Mouse (Mus musculus) lung, embryonic 15.5 days (tissue): ENCODE results near the gene Abca17. TPM values are rescaled to one million over a fixed set of nuclear protein-coding genes. Genes with fewer than 3 reads are reported as not detected.

Experiments
- ATAC-seq: fragments of 200-750 bp; cut with Nextera tagmentation; 2 replicates; pipeline ENCODE4 v1.8.0; 2017; ENCODE audit warnings: moderate number of reproducible peaks, borderline replicate concordance; ENCODE audit not compliant: low FRiP score, low TSS enrichment; ENCODE audit errors: extremely low read depth
- H3K27ac ChIP-seq: fragments of 300-500 bp; sonication (generic); 2 replicates; pipeline ENCODE4 v1.5.1; 2015; ENCODE audit warnings: moderate library complexity, mild to moderate bottlenecking, inconsistent platforms
- H3K27me3 ChIP-seq: fragments of 300-500 bp; sonication (generic); 2 replicates; pipeline ENCODE4 v1.6.1; 2015; ENCODE audit warnings: inconsistent platforms
- H3K36me3 ChIP-seq: fragments of 300-500 bp; sonication (generic); 2 replicates; pipeline ENCODE4 v1.6.1; 2015; ENCODE audit warnings: inconsistent platforms
- H3K4me1 ChIP-seq: fragments of 300-500 bp; sonication (generic); 2 replicates; pipeline ENCODE4 v1.6.1; 2015; ENCODE audit warnings: inconsistent platforms
- H3K4me2 ChIP-seq: fragments of 300-500 bp; sonication (generic); 2 replicates; pipeline ENCODE4 v1.6.1; 2015; ENCODE audit warnings: inconsistent platforms, mild to moderate bottlenecking, moderate library complexity
- H3K4me3 ChIP-seq: fragments of 300-500 bp; sonication (generic); 2 replicates; pipeline ENCODE4 v1.5.1; 2015; ENCODE audit warnings: mild to moderate bottlenecking, inconsistent platforms
- H3K9ac ChIP-seq: fragments of 300-500 bp; sonication (generic); 2 replicates; pipeline ENCODE4 v1.6.1; 2015; ENCODE audit warnings: inconsistent platforms
- H3K9me3 ChIP-seq: fragments of 300-500 bp; sonication (generic); 2 replicates; pipeline ENCODE4 v1.6.1; 2016; ENCODE audit warnings: inconsistent platforms
- WGBS: fragments of 180-500 bp; shearing (Covaris S2); methylation state at CpG from one replicate; pipeline ENCODE4 v1.1.7; 2015; 5-methylcytosine and 5-hydroxymethylcytosine counted together
- polyA plus RNA-seq: library from polyadenylated mRNA; unstranded; fragments of >200 nt; fragmentation: Nextera tagmentation; extraction: Ambion mirVana; gene quantifications from 2 replicates; pipeline ENCODE4 v1.2.1, GENCODE M21; 2015

Abca17 gene
- polyA plus RNA-seq, 1 experiment from 2014 or later = 0.21 TPM

GRCm38 (mm10) chr17:24344672-24345071 lies 6.2 kb downstream of the Abca17 start:
- Histone ChIP-seq H3K9me3 (no peaks in the 10 kb centered on the region), H3K4me3 (no peak overlapping the region), H3K4me2 (no peak overlapping the region), H3K9ac (no peak overlapping the region), H3K27me3 (peaks cover 5% of the 10 kb centered on the region; the same call in 1 of the 2 replicates), H3K4me1 (no peaks in the 10 kb centered on the region), H3K36me3 (no peaks in the 10 kb centered on the region), H3K27ac (no peak overlapping the region)
- 75% methylated on average over 8 of the region's 8 CpGs for WGBS
- ATAC-seq = no peak

- H3K36me3 ChIP-seq = no peaks in the 10 kb centered on the region
- ATAC-seq = no peak
- 81% methylated on average over 7 of the region's 7 CpGs for WGBS
Observed at GRCm38 (mm10) chr17:24327656-24328055, 23.2 kb downstream of the Abca17 start.

GRCm38 (mm10) chr17:24325051-24325450 lies 25.8 kb downstream of the Abca17 start:
- Histone ChIP-seq H3K9me3 (no peaks in the 10 kb centered on the region), H3K4me3 (no peak overlapping the region), H3K4me1 (no peaks in the 10 kb centered on the region), H3K4me2 (no peak overlapping the region), H3K27ac (no peak overlapping the region), H3K27me3 (no peaks in the 10 kb centered on the region), H3K36me3 (no peaks in the 10 kb centered on the region), H3K9ac (no peak overlapping the region)
- WGBS = 88% methylated on average over 10 of the region's 10 CpGs
- no peak for ATAC-seq

More at GRCm38 (mm10) chr17:24327656-24328055, 23.2 kb downstream of the Abca17 start:
- Histone ChIP-seq H3K9me3 (no peaks in the 10 kb centered on the region), H3K27ac (no peak overlapping the region), H3K4me1 (no peaks in the 10 kb centered on the region), H3K27me3 (no peaks in the 10 kb centered on the region), H3K9ac (no peak overlapping the region), H3K4me2 (no peak overlapping the region), H3K4me3 (no peak overlapping the region)

GRCm38 (mm10) chr17:24320826-24321225 lies 30.0 kb downstream of the Abca17 start:
- ATAC-seq = no peak
- no peaks in the 10 kb centered on the region for H3K36me3 ChIP-seq
- H3K9me3 ChIP-seq = no peaks in the 10 kb centered on the region
- no peaks in the 10 kb centered on the region for H3K4me1 ChIP-seq
- H3K27ac ChIP-seq = no peak overlapping the region
- H3K4me3 ChIP-seq = no peak overlapping the region
- no peak overlapping the region for H3K4me2 ChIP-seq
- no peak overlapping the region for H3K9ac ChIP-seq
- H3K27me3 ChIP-seq = no peaks in the 10 kb centered on the region
- WGBS = 71% methylated on average over 3 of the region's 3 CpGs

- Histone ChIP-seq H3K36me3 (no peaks in the 10 kb centered on the region), H3K27me3 (no peaks in the 10 kb centered on the region), H3K4me1 (no peaks in the 10 kb centered on the region), H3K9me3 (no peaks in the 10 kb centered on the region), H3K4me2 (no peak overlapping the region), H3K4me3 (no peak overlapping the region), H3K9ac (no peak overlapping the region), H3K27ac (no peak overlapping the region)
- 47% methylated on average over 4 of the region's 4 CpGs for WGBS
- no peak for ATAC-seq
Observed at GRCm38 (mm10) chr17:24307500-24307899, 43.4 kb downstream of the Abca17 start.

- Histone ChIP-seq H3K4me2 (no peak overlapping the region), H3K36me3 (no peaks in the 10 kb centered on the region), H3K4me1 (no peaks in the 10 kb centered on the region), H3K4me3 (no peak overlapping the region), H3K9ac (no peak overlapping the region), H3K9me3 (no peaks in the 10 kb centered on the region), H3K27ac (no peak overlapping the region), H3K27me3 (no peaks in the 10 kb centered on the region)
- 43% methylated on average over 4 of the region's 4 CpGs for WGBS
- ATAC-seq = no peak
Observed at GRCm38 (mm10) chr17:24300651-24301050, 50.2 kb downstream of the Abca17 start.

- H3K9ac ChIP-seq = no peak overlapping the region
- H3K4me1 ChIP-seq = no peaks in the 10 kb centered on the region
- H3K4me3 ChIP-seq = no peak overlapping the region
- WGBS = 73% methylated on average over 5 of the region's 5 CpGs
- no peaks in the 10 kb centered on the region for H3K36me3 ChIP-seq
- H3K9me3 ChIP-seq = no peaks in the 10 kb centered on the region
- H3K27ac ChIP-seq = no peak overlapping the region
- H3K4me2 ChIP-seq = no peak overlapping the region
- H3K27me3 ChIP-seq = no peaks in the 10 kb centered on the region
- ATAC-seq = no peak
Observed at GRCm38 (mm10) chr17:24289338-24289737, 61.5 kb downstream of the Abca17 start.

- 71% methylated on average over 9 of the region's 9 CpGs for WGBS
- H3K36me3 ChIP-seq = no peaks in the 10 kb centered on the region
- no peak overlapping the region for H3K27ac ChIP-seq
- H3K4me2 ChIP-seq = no peak overlapping the region
- no peaks in the 10 kb centered on the region for H3K4me1 ChIP-seq
- ATAC-seq = no peak
- H3K27me3 ChIP-seq = no peaks in the 10 kb centered on the region
- H3K9me3 ChIP-seq = no peaks in the 10 kb centered on the region
- H3K4me3 ChIP-seq = no peak overlapping the region
- no peak overlapping the region for H3K9ac ChIP-seq
Observed at GRCm38 (mm10) chr17:24288477-24288876, 62.4 kb downstream of the Abca17 start.

GRCm38 (mm10) chr17:24285680-24286079 lies 65.2 kb downstream of the Abca17 start:
- no peaks in the 10 kb centered on the region for H3K4me1 ChIP-seq
- H3K4me2 ChIP-seq = no peak overlapping the region
- H3K36me3 ChIP-seq = no peaks in the 10 kb centered on the region
- no peaks in the 10 kb centered on the region for H3K9me3 ChIP-seq
- H3K27ac ChIP-seq = no peak overlapping the region
- 45% methylated on average over 3 of the region's 3 CpGs for WGBS
- ATAC-seq = no peak
- H3K9ac ChIP-seq = no peak overlapping the region
- no peaks in the 10 kb centered on the region for H3K27me3 ChIP-seq
- no peak overlapping the region for H3K4me3 ChIP-seq

- ATAC-seq = no peak
- no peaks in the 10 kb centered on the region for H3K9me3 ChIP-seq
- 70% methylated on average over 9 of the region's 9 CpGs for WGBS
- H3K4me2 ChIP-seq = no peak overlapping the region
- no peak overlapping the region for H3K9ac ChIP-seq
- no peaks in the 10 kb centered on the region for H3K4me1 ChIP-seq
- H3K27ac ChIP-seq = no peak overlapping the region
- no peaks in the 10 kb centered on the region for H3K27me3 ChIP-seq
- H3K4me3 ChIP-seq = no peak overlapping the region
- H3K36me3 ChIP-seq = no peaks in the 10 kb centered on the region
Observed at GRCm38 (mm10) chr17:24283266-24283818, 67.5 kb downstream of the Abca17 start.

- H3K36me3 ChIP-seq = no peaks in the 10 kb centered on the region
- no peak overlapping the region for H3K9ac ChIP-seq
- H3K4me1 ChIP-seq = no peaks in the 10 kb centered on the region
- no peak for ATAC-seq
- H3K4me3 ChIP-seq = no peak overlapping the region
- H3K27ac ChIP-seq = no peak overlapping the region
- no peaks in the 10 kb centered on the region for H3K27me3 ChIP-seq
- H3K9me3 ChIP-seq = no peaks in the 10 kb centered on the region
- no peak overlapping the region for H3K4me2 ChIP-seq
- WGBS = 55% methylated on average over 4 of the region's 4 CpGs
Observed at GRCm38 (mm10) chr17:24282637-24283036, 68.2 kb downstream of the Abca17 start.

GRCm38 (mm10) chr17:24279907-24280306 lies 71.0 kb downstream of the Abca17 start:
- H3K9me3 ChIP-seq = no peaks in the 10 kb centered on the region
- H3K36me3 ChIP-seq = no peaks in the 10 kb centered on the region
- no peaks in the 10 kb centered on the region for H3K4me1 ChIP-seq
- 72% methylated on average over 4 of the region's 4 CpGs for WGBS
- H3K27ac ChIP-seq = no peak overlapping the region
- no peaks in the 10 kb centered on the region for H3K27me3 ChIP-seq
- no peak overlapping the region for H3K4me2 ChIP-seq
- no peak overlapping the region for H3K4me3 ChIP-seq
- H3K9ac ChIP-seq = no peak overlapping the region
- ATAC-seq = no peak

GRCm38 (mm10) chr17:24267133-24267532 lies 83.7 kb downstream of the Abca17 start:
- Histone ChIP-seq H3K9me3 (no peaks in the 10 kb centered on the region), H3K36me3 (no peaks in the 10 kb centered on the region), H3K4me1 (no peaks in the 10 kb centered on the region), H3K27me3 (no peaks in the 10 kb centered on the region), H3K9ac (no peak overlapping the region), H3K4me3 (no peak overlapping the region), H3K27ac (no peak overlapping the region), H3K4me2 (no peak overlapping the region)
- 74% methylated on average over 1 of the region's 1 CpGs for whole genome bisulfite sequencing
- no peak for ATAC-seq
